Mouse (Mus musculus) megakaryocyte, embryonic 14.5 days (primary cell): ENCODE measurements at regions not wholly inside any gene's neighbourhood (a gene's known extent, or its start where the extent isn't known, plus 50 kb on each side); places are given as distances from the start of the nearest gene placed in this dataset.

ENCODE experiments used
- FLI1 ChIP-seq: IDR thresholded peaks from 2 replicates; pipeline ENCODE4 v1.6.1; 2012; ENCODE audit warnings: low read length, inconsistent platforms, mixed read lengths
- GATA1 ChIP-seq: IDR thresholded peaks from 3 replicates; pipeline ENCODE4 v1.6.1; 2012; ENCODE audit warnings: mixed read lengths, low read length, inconsistent platforms, borderline replicate concordance

- no peak for TF ChIP-seq GATA1
- TF ChIP-seq FLI1 = no peak
Observed at GRCm38 (mm10) chr7:133181388-133181787, 57.2 kb upstream of the Ctbp2 start.
